Mouse (Mus musculus) liver, adult 10 weeks (tissue): ENCODE measurements around the gene Scgb2b26. TPM values are rescaled to one million over a fixed set of nuclear protein-coding genes. Genes with fewer than 3 reads are reported as not detected.

ENCODE experiments used
- polyA plus RNA-seq: library from polyadenylated mRNA; stranded (reverse); fragments of 350-450 nt; fragmentation: Illumina TruSeq; extraction: RNeasy Lipid Tissue Mini Kit (QIAGEN cat#74804); gene quantifications from one replicate; pipeline ENCODE4 v1.2.3, GENCODE M21; 2014; ENCODE audit warnings: low read depth, low replicate concordance

Scgb2b26 gene
- polyA plus RNA-seq: not detected

DNA sequence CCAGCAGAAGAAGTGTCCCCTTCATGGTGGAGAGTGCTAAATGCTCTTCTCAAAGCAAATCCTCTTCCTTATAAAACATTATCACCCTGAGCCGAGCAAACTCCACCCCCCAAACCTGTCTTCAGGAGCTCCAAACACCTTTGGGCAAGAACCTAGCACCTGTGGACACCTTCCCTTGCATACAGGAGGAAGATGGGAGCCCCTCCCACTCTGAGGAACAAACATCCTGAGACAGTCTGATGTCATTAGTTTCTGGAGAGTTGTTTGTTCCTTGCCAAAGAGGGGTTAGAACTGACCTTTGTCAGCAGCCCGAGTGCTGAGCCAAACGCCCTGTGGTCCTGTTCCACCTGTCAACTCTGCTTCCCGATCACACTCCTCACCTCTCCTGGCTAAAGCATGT is at the start of gene Scgb2b26:
Scgb2b26 (minus strand) TSS at position 101 of the 400 bp plus-strand sequence.

Other genes with a start within 250 kb of the Scgb2b26 start
- not detected for gene Scgb2b24, start 205.7 kb downstream of the Scgb2b26 start, polyA plus RNA-seq
- gene Scgb1b24, start 201.2 kb downstream of the Scgb2b26 start, polyA plus RNA-seq: not detected
- not detected for gene Scgb2b27, start 68.9 kb upstream of the Scgb2b26 start, polyA plus RNA-seq
- not detected for gene Scgb1b27, start 76.4 kb upstream of the Scgb2b26 start, polyA plus RNA-seq
- gene Scgb1b30, start 150.4 kb upstream of the Scgb2b26 start, polyA plus RNA-seq: not detected
- not detected for gene Wtip, start 188.2 kb upstream of the Scgb2b26 start, polyA plus RNA-seq
- 27.4 TPM for gene Uba2, start 224.6 kb upstream of the Scgb2b26 start, polyA plus RNA-seq